Mouse (Mus musculus): ENCODE results near the gene Ano1. TPM values are rescaled to one million over a fixed set of nuclear protein-coding genes. Genes with fewer than 3 reads are reported as not detected.

Gene Ano1
- polyA plus RNA-seq, 1 experiment from 2014 or later: 10.9 TPM

- H3K4me2 ChIP-seq (replicated peaks): no peak overlapping the region
- peaks cover 37% of the 10 kb centered on the region for H3K36me3 ChIP-seq
- H3K27me3 ChIP-seq: no peaks in the 10 kb centered on the region
- H3K27ac ChIP-seq: no peak overlapping the region
- 91% methylated on average over 2 of the region's 2 CpGs for WGBS
- no peaks in the 10 kb centered on the region for H3K9me3 ChIP-seq
- no peak overlapping the region for H3K9ac ChIP-seq
- ATAC-seq (ENCODE audit: insufficient number of reproducible peaks, insufficient read depth, low FRiP score, low TSS enrichment): no peak
- H3K4me1 ChIP-seq: peaks cover 13% of the 10 kb centered on the region
- no peak overlapping the region for H3K4me3 ChIP-seq
These were observed 201.7 kb downstream of the Ano1 start for GRCm38 (mm10) chr7:144549904-144550566.

- ATAC-seq (ENCODE audit: insufficient number of reproducible peaks, insufficient read depth, low FRiP score, low TSS enrichment): no peak
- no peak overlapping the region for H3K4me3 ChIP-seq
- no peak overlapping the region for H3K9ac ChIP-seq
These were observed 206.5 kb downstream of the Ano1 start for GRCm38 (mm10) chr7:144545231-144545630.

GRCm38 (mm10) chr7:144541351-144541750, 210.4 kb downstream of the Ano1 start:
- no peak overlapping the region for H3K9ac ChIP-seq
- no peak overlapping the region for H3K4me2 ChIP-seq (replicated peaks)
- 92% methylated on average over 5 of the region's 5 CpGs for WGBS
- no peaks in the 10 kb centered on the region for H3K27me3 ChIP-seq
- no peak for ATAC-seq (ENCODE audit: insufficient number of reproducible peaks, insufficient read depth, low FRiP score, low TSS enrichment)
- H3K36me3 ChIP-seq: peaks cover 6% of the 10 kb centered on the region
- no peaks in the 10 kb centered on the region for H3K9me3 ChIP-seq
- H3K4me1 ChIP-seq: no peaks in the 10 kb centered on the region; the same call in 1 of the 2 replicates
- H3K27ac ChIP-seq: no peak overlapping the region
- no peak overlapping the region for H3K4me3 ChIP-seq

More at GRCm38 (mm10) chr7:144545231-144545630, 206.5 kb downstream of the Ano1 start:
- no peak overlapping the region for H3K4me2 ChIP-seq (replicated peaks)
- H3K27me3 ChIP-seq: no peaks in the 10 kb centered on the region
- peaks cover 25% of the 10 kb centered on the region for H3K36me3 ChIP-seq
- no peaks in the 10 kb centered on the region for H3K9me3 ChIP-seq
- no peaks in the 10 kb centered on the region for H3K4me1 ChIP-seq
- H3K27ac ChIP-seq: no peak overlapping the region
- 80% methylated on average over 3 of the region's 3 CpGs for WGBS

- H3K36me3 ChIP-seq: no peaks in the 10 kb centered on the region; the same call in 1 of the 2 replicates
- H3K4me3 ChIP-seq: no peak overlapping the region
- H3K4me2 ChIP-seq (replicated peaks): no peak overlapping the region
- ATAC-seq (ENCODE audit: insufficient number of reproducible peaks, insufficient read depth, low FRiP score, low TSS enrichment): no peak
- H3K9ac ChIP-seq: no peak overlapping the region
- 92% methylated on average over 2 of the region's 2 CpGs for WGBS
- H3K9me3 ChIP-seq: no peaks in the 10 kb centered on the region
- no peak overlapping the region for H3K27ac ChIP-seq
- H3K4me1 ChIP-seq: peaks cover 3% of the 10 kb centered on the region; the same call in 1 of the 2 replicates
- no peaks in the 10 kb centered on the region for H3K27me3 ChIP-seq
These were observed 212.6 kb downstream of the Ano1 start for GRCm38 (mm10) chr7:144539146-144539545.

Other genes starting within 250 kb of the Ano1 start
- 52.5 and 54.9 TPM in 2 replicates for gene Ppfia1, start 198.2 kb downstream of the Ano1 start, polyA plus RNA-seq (2016; fragmentation: Nextera tagmentation; extraction: Ambion mirVana)
- 10.1 and 10.3 TPM in 2 replicates for gene Fadd, start 169.5 kb downstream of the Ano1 start, polyA plus RNA-seq (2016; fragmentation: Nextera tagmentation; extraction: Ambion mirVana)
- gene Fgf3, start 86.1 kb upstream of the Ano1 start, polyA plus RNA-seq (2016; fragmentation: Nextera tagmentation; extraction: Ambion mirVana): 0.58 and 1.1 TPM in 2 replicates
- 0.08 and 0.15 TPM in 2 replicates for gene Fgf4, start 95.4 kb upstream of the Ano1 start, polyA plus RNA-seq (2016; fragmentation: Nextera tagmentation; extraction: Ambion mirVana)
- gene Fgf15, start 144.6 kb upstream of the Ano1 start, polyA plus RNA-seq (2016; fragmentation: Nextera tagmentation; extraction: Ambion mirVana): 24.5 and 30.1 TPM in 2 replicates
- gene LTO1, start 163.1 kb upstream of the Ano1 start, polyA plus RNA-seq (2016; fragmentation: Nextera tagmentation; extraction: Ambion mirVana): 25.2 and 25.5 TPM in 2 replicates
- 131 and 156 TPM in 2 replicates for gene Ccnd1, start 188.0 kb upstream of the Ano1 start, polyA plus RNA-seq (2016; fragmentation: Nextera tagmentation; extraction: Ambion mirVana)

Measured in embryonic facial prominence, embryonic 12.5 days (tissue).